Mouse (Mus musculus) stomach, embryonic 16.5 days (tissue): ENCODE data around the gene Tns1. TPM values are rescaled to one million over a fixed set of nuclear protein-coding genes. Genes with fewer than 3 reads are reported as not detected.
A peak's percentile ranks its signal among the peaks of the same experiment; 100 is the strongest.

Experiments
- ATAC-seq: fragments of 200-750 bp; cut with Nextera tagmentation; 2 replicates; pipeline ENCODE4 v1.8.0; 2017; ENCODE audit warnings: moderate number of reproducible peaks, moderate TSS enrichment; ENCODE audit not compliant: insufficient read depth, low FRiP score
- H3K27ac ChIP-seq: fragments of 300-500 bp; sonication (generic); 2 replicates; pipeline ENCODE4 v1.5.1; 2014; ENCODE audit warnings: low read length
- H3K27me3 ChIP-seq: fragments of 300-500 bp; sonication (generic); 2 replicates; pipeline ENCODE4 v1.6.1; 2014; ENCODE audit warnings: low read length, control low read depth, mixed read lengths; ENCODE audit not compliant: control insufficient read depth, insufficient read depth
- H3K36me3 ChIP-seq: fragments of 300-500 bp; sonication (generic); 2 replicates; pipeline ENCODE4 v1.6.1; 2014; ENCODE audit warnings: low read length; ENCODE audit not compliant: control insufficient read depth, insufficient read depth
- H3K4me1 ChIP-seq: fragments of 300-500 bp; sonication (generic); 2 replicates; pipeline ENCODE4 v1.6.1; 2014; ENCODE audit warnings: low read length, control low read depth, mixed read lengths; ENCODE audit not compliant: control insufficient read depth, insufficient read depth
- H3K4me2 ChIP-seq: fragments of 300-500 bp; sonication (generic); 2 replicates; pipeline ENCODE4 v1.6.1; 2014; ENCODE audit warnings: low read depth, low read length, mixed read lengths
- H3K4me3 ChIP-seq: fragments of 300-500 bp; sonication (generic); replicated peaks from 2 replicates; pipeline ENCODE4 v1.5.1; 2014; ENCODE audit warnings: mild to moderate bottlenecking, low read length
- H3K9ac ChIP-seq: fragments of 300-500 bp; sonication (generic); 2 replicates; pipeline ENCODE4 v1.6.1; 2014; ENCODE audit warnings: low read length
- H3K9me3 ChIP-seq: fragments of 300-500 bp; sonication (generic); replicated peaks from 2 replicates; pipeline ENCODE4 v1.6.1; 2016; ENCODE audit warnings: low read length, control low read depth; ENCODE audit not compliant: control insufficient read depth
- WGBS: fragments of 180-500 bp; shearing (Covaris S2); extraction: QIAGEN DNeasy Blood & Tissue Kit; methylation state at CpG from one replicate; pipeline ENCODE4 v1.1.7; 2014; 5-methylcytosine and 5-hydroxymethylcytosine counted together
- polyA plus RNA-seq: library from polyadenylated mRNA; unstranded; fragments of >200 nt; fragmentation: Nextera tagmentation; extraction: Ambion mirVana; gene quantifications from 2 replicates; pipeline ENCODE4 v1.2.1, GENCODE M21; 2015

The Tns1 gene
- polyA plus RNA-seq, 1 experiment from 2014 or later, result 45.0 TPM

DNA sequence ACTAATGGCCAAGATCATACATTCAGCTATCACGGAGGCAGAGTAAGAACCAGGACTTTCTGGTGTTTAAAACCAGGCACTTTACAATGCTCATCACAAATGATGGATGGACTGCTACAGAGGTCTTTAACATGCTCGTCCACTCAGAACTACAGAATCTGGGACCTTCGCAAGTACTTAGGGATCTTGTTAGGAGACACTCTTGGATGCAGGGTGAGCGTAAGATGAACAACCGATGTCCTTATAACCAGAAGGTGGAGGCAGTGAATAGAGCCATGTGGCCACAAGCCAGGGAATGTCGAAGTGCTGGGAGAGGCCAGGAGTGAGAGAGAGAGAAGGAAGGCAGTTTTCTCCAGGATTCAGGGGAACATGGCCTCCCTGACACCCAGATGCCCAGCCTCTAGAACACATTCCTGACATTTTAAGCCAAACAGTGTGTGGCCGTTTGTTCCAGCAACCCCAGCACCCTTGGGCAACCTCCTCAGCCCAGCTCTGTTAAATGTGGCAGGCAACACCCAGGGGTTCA, 130.3 kb downstream of the Tns1 start:
- Histone ChIP-seq H3K9me3 (no peaks in the 10 kb centered on the region), H3K4me2 (no peak overlapping the region), H3K4me3 (no peak overlapping the region), H3K27ac (no peak overlapping the region), H3K9ac (peak overlapping the region; percentile 27; the same call in 1 of the 2 replicates), H3K4me1 (peaks cover 13% of the 10 kb centered on the region), H3K36me3 (no peaks in the 10 kb centered on the region; the same call in none of the 2 replicates), H3K27me3 (no peaks in the 10 kb centered on the region)
- 54% methylated on average over 7 of the region's 7 CpGs for WGBS
- ATAC-seq, result no peak

GRCm38 (mm10) chr1:73993279-73993678, 131.0 kb downstream of the Tns1 start:
- Histone ChIP-seq H3K36me3 (no peaks in the 10 kb centered on the region; the same call in none of the 2 replicates), H3K9me3 (no peaks in the 10 kb centered on the region), H3K9ac (no peak overlapping the region), H3K4me2 (no peak overlapping the region), H3K27me3 (no peaks in the 10 kb centered on the region), H3K27ac (peak overlapping the region; percentile 17; the same call in 1 of the 2 replicates), H3K4me1 (peaks cover 7% of the 10 kb centered on the region), H3K4me3 (no peak overlapping the region)
- 85% methylated on average over 7 of the region's 7 CpGs for WGBS
- no peak for ATAC-seq

DNA sequence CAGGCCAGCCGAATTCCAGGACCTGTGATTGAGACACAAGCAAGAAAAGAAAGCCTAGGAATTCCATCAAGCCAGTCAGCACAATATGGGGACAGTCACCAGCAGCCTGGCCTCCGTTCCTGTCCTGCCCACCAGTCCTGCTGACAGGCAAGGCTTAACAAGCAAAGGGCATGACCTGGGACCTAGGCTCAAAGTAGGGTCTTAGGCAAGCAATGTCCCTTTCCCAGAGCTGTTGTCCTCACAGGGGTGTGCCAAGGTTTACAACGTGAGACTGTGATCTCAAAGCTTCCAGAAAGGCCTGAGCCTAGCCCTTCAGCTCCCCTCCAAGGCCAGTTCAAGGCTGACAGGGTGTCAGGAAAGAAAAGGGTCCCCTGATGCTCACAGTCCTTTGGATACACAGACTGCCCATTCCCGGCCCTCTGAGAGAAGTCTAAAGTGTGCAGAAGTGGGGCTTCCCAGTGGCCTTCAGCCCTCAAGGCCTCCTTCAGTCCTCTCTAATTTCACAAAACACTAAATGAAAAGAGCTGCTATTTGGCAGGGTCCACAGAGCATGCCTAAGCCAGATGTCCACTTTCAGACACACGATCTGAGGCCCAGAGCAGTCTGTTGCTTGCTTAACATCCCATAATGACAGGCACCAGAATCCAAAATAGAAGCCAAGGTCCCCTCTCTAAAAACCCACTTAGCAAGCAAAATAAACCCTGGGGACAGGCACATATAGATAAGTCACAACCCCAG, 131.9 kb downstream of the Tns1 start:
- no peaks in the 10 kb centered on the region for H3K9me3 ChIP-seq
- no peak overlapping the region for H3K9ac ChIP-seq
- 59% methylated on average over 5 of the region's 5 CpGs for WGBS
- peaks cover 4% of the 10 kb centered on the region; the same call in 1 of the 2 replicates for H3K4me1 ChIP-seq
- no peak overlapping the region for H3K4me3 ChIP-seq
- no peaks in the 10 kb centered on the region; the same call in none of the 2 replicates for H3K36me3 ChIP-seq
- H3K4me2 ChIP-seq, result no peak overlapping the region
- ATAC-seq, result peak; percentile 11; the same call in 1 of the 2 replicates
- no peaks in the 10 kb centered on the region for H3K27me3 ChIP-seq
- H3K27ac ChIP-seq, result no peak overlapping the region; the same call in 1 of the 2 replicates

DNA sequence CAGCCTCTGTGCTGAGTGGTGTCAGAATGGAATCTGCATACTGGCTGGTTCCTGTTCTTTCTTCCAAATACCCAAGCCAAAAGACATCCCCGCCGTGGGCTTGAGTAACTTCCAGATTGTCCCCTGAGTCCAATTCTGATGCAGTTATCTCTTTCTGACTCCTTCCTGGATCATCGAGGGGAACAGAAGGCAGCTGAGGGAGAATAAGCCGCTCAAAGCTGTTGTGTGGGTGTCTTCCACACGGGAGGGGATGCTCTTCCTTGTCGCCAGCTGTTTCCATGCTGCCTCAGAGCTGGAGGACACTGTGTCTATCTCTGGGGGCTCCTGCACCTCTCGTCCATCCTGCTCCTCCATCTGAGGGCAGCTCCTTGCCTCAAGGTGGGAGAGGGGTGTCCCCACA, 133.0 kb downstream of the Tns1 start:
- Histone ChIP-seq H3K4me2 (no peak overlapping the region), H3K9me3 (no peaks in the 10 kb centered on the region), H3K27ac (no peak overlapping the region), H3K4me1 (peaks cover 4% of the 10 kb centered on the region; the same call in 1 of the 2 replicates), H3K9ac (no peak overlapping the region), H3K36me3 (no peaks in the 10 kb centered on the region; the same call in none of the 2 replicates), H3K27me3 (no peaks in the 10 kb centered on the region), H3K4me3 (no peak overlapping the region)
- ATAC-seq, result no peak
- 73% methylated on average over 7 of the region's 7 CpGs for WGBS

DNA sequence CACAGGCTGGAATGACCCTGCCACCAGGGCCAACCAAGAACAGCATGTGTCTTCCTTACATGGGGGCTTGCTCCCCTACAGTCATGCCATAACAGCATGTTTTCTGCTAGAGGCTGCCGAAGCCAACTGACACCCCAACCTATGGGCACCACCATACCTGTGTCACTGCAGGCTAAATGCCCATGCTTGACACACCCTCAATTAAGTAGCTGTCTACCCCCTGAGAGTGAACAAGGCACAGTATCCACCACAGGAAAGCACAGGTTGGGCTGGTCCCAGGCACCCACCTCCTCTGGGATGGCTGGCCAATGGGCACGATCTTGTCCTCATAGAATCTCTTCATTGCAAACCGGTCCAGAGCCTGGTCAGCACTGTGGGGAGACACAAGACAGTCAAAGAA, 134.2 kb downstream of the Tns1 start:
- no peak overlapping the region for H3K27ac ChIP-seq
- peaks cover 4% of the 10 kb centered on the region; the same call in 1 of the 2 replicates for H3K4me1 ChIP-seq
- WGBS, result 84% methylated on average over 3 of the region's 3 CpGs
- H3K9me3 ChIP-seq, result no peaks in the 10 kb centered on the region
- no peaks in the 10 kb centered on the region for H3K27me3 ChIP-seq
- no peak overlapping the region for H3K9ac ChIP-seq
- no peaks in the 10 kb centered on the region; the same call in none of the 2 replicates for H3K36me3 ChIP-seq
- ATAC-seq, result no peak
- no peak overlapping the region for H3K4me3 ChIP-seq
- H3K4me2 ChIP-seq, result no peak overlapping the region

- Histone ChIP-seq H3K27me3 (no peaks in the 10 kb centered on the region), H3K27ac (peak overlapping the region; percentile 40), H3K4me1 (no peaks in the 10 kb centered on the region; the same call in 1 of the 2 replicates), H3K4me3 (no peak overlapping the region), H3K9ac (no peak overlapping the region), H3K36me3 (no peaks in the 10 kb centered on the region; the same call in 1 of the 2 replicates), H3K9me3 (no peaks in the 10 kb centered on the region), H3K4me2 (no peak overlapping the region)
- ATAC-seq, result peak; percentile 48; the same call in 1 of the 2 replicates
- 49% methylated on average over 8 of the region's 9 CpGs for WGBS
These were observed 136.5 kb downstream of the Tns1 start for GRCm38 (mm10) chr1:73987705-73988201.

GRCm38 (mm10) chr1:73986268-73987045, 137.8 kb downstream of the Tns1 start:
- Histone ChIP-seq H3K4me3 (no peak overlapping the region), H3K4me1 (no peaks in the 10 kb centered on the region), H3K27me3 (no peaks in the 10 kb centered on the region), H3K4me2 (no peak overlapping the region), H3K9ac (no peak overlapping the region), H3K27ac (no peak overlapping the region), H3K36me3 (no peaks in the 10 kb centered on the region; the same call in 1 of the 2 replicates), H3K9me3 (no peaks in the 10 kb centered on the region)
- 41% methylated on average over 6 of the region's 6 CpGs for WGBS
- peak; percentile 27; the same call in 1 of the 2 replicates for ATAC-seq

- no peaks in the 10 kb centered on the region for H3K27me3 ChIP-seq
- 88% methylated on average over 4 of the region's 4 CpGs for WGBS
- ATAC-seq, result no peak
- H3K4me2 ChIP-seq, result no peak overlapping the region
- no peak overlapping the region for H3K4me3 ChIP-seq
- H3K36me3 ChIP-seq, result 0 out of 2 replicates have a peak, but pooled peaks cover 2% of the 10 kb centered on the region
- H3K9me3 ChIP-seq, result no peaks in the 10 kb centered on the region
- no peaks in the 10 kb centered on the region for H3K4me1 ChIP-seq
- H3K27ac ChIP-seq, result no peak overlapping the region
- no peak overlapping the region for H3K9ac ChIP-seq
These were observed 138.6 kb downstream of the Tns1 start for GRCm38 (mm10) chr1:73985611-73986010.
